Mouse (Mus musculus) neural tube, embryonic 13.5 days (tissue): ENCODE results near the gene Atp13a2. TPM values are rescaled to one million over a fixed set of nuclear protein-coding genes. Genes with fewer than 3 reads are reported as not detected.
A peak's percentile ranks its signal among the peaks of the same experiment; 100 is the strongest.

Source experiments
- ATAC-seq: fragments of 200-750 bp; cut with Nextera tagmentation; 2 replicates; pipeline ENCODE4 v1.8.0; 2017; ENCODE audit warnings: low read depth, mild to moderate bottlenecking, moderate TSS enrichment, moderate library complexity
- H3K27ac ChIP-seq: fragments of 300-500 bp; sonication (generic); replicated peaks from 2 replicates; pipeline ENCODE4 v1.5.1; 2015; ENCODE audit warnings: moderate library complexity, mild to moderate bottlenecking, inconsistent platforms
- H3K27me3 ChIP-seq: fragments of 300-500 bp; sonication (generic); 2 replicates; pipeline ENCODE4 v1.6.1; 2015; ENCODE audit warnings: mild to moderate bottlenecking, inconsistent platforms
- H3K36me3 ChIP-seq: fragments of 300-500 bp; sonication (generic); 2 replicates; pipeline ENCODE4 v1.6.1; 2015; ENCODE audit warnings: mild to moderate bottlenecking, inconsistent platforms
- H3K4me1 ChIP-seq: fragments of 300-500 bp; sonication (generic); replicated peaks from 2 replicates; pipeline ENCODE4 v1.6.1; 2015; ENCODE audit warnings: inconsistent platforms
- H3K4me2 ChIP-seq: fragments of 300-500 bp; sonication (generic); 2 replicates; pipeline ENCODE4 v1.6.1; 2015; ENCODE audit warnings: inconsistent platforms, mild to moderate bottlenecking, moderate library complexity
- H3K4me3 ChIP-seq: fragments of 300-500 bp; sonication (generic); 2 replicates; pipeline ENCODE4 v1.5.1; 2015; ENCODE audit warnings: mild to moderate bottlenecking, inconsistent platforms
- H3K9ac ChIP-seq: fragments of 300-500 bp; sonication (generic); 2 replicates; pipeline ENCODE4 v1.6.1; 2015; ENCODE audit warnings: moderate library complexity, mild to moderate bottlenecking, inconsistent platforms
- H3K9me3 ChIP-seq: fragments of 300-500 bp; sonication (generic); 2 replicates; pipeline ENCODE4 v1.6.1; 2016; ENCODE audit warnings: inconsistent platforms
- WGBS: fragments of 180-500 bp; shearing (Covaris S2); methylation state at CpG from one replicate; pipeline ENCODE4 v1.1.7; 2015; 5-methylcytosine and 5-hydroxymethylcytosine counted together
- polyA plus RNA-seq: library from polyadenylated mRNA; unstranded; fragments of >200 nt; fragmentation: Nextera tagmentation; extraction: Ambion mirVana; gene quantifications from 2 replicates; pipeline ENCODE4 v1.2.1, GENCODE M21; 2015

Atp13a2 gene
- polyA plus RNA-seq, 1 experiment from 2014 or later, result 144 TPM

- no peak overlapping the region for H3K4me3 ChIP-seq
- no peak overlapping the region for H3K9ac ChIP-seq
- no peak for ATAC-seq
- 0 out of 2 replicates have a peak overlapping the region, but pooled peaks have one; percentile 9 for H3K27ac ChIP-seq
- H3K4me1 ChIP-seq, result peaks cover 39% of the 10 kb centered on the region
- peaks cover 30% of the 10 kb centered on the region for H3K36me3 ChIP-seq
- no peak overlapping the region for H3K4me2 ChIP-seq
- no peaks in the 10 kb centered on the region for H3K9me3 ChIP-seq
- WGBS, result 83% methylated on average over 9 of the region's 9 CpGs
- H3K27me3 ChIP-seq, result no peaks in the 10 kb centered on the region
Observed at GRCm38 (mm10) chr4:140963941-140964597, 22.6 kb upstream of the Atp13a2 start.

- H3K27me3 ChIP-seq, result no peaks in the 10 kb centered on the region
- WGBS, result 10% methylated on average over 7 of the region's 7 CpGs
- H3K9me3 ChIP-seq, result no peaks in the 10 kb centered on the region
- H3K4me1 ChIP-seq, result peaks cover 39% of the 10 kb centered on the region
- peaks cover 36% of the 10 kb centered on the region for H3K36me3 ChIP-seq
- H3K27ac ChIP-seq, result peak overlapping the region; percentile 9; the same call in 1 of the 2 replicates
- 0 out of 2 replicates have a peak, but pooled peaks have one; percentile 1 for ATAC-seq
- no peak overlapping the region for H3K4me3 ChIP-seq
- no peak overlapping the region for H3K9ac ChIP-seq
- no peak overlapping the region for H3K4me2 ChIP-seq
Observed at GRCm38 (mm10) chr4:140964620-140965019, 22.1 kb upstream of the Atp13a2 start.

- Histone ChIP-seq H3K27ac (no peak overlapping the region), H3K4me3 (no peak overlapping the region), H3K4me1 (peaks cover 23% of the 10 kb centered on the region), H3K36me3 (peaks cover 65% of the 10 kb centered on the region), H3K27me3 (no peaks in the 10 kb centered on the region), H3K9me3 (no peaks in the 10 kb centered on the region), H3K4me2 (no peak overlapping the region), H3K9ac (no peak overlapping the region)
- WGBS, result 88% methylated on average over 11 of the region's 11 CpGs
- ATAC-seq, result no peak
Observed at GRCm38 (mm10) chr4:140967386-140968159, 19.1 kb upstream of the Atp13a2 start.

- no peak overlapping the region for H3K4me2 ChIP-seq
- no peaks in the 10 kb centered on the region for H3K4me1 ChIP-seq
- H3K27ac ChIP-seq, result no peak overlapping the region
- H3K9ac ChIP-seq, result no peak overlapping the region
- no peak overlapping the region for H3K4me3 ChIP-seq
- no peak for ATAC-seq
- H3K9me3 ChIP-seq, result no peaks in the 10 kb centered on the region
- WGBS, result 89% methylated on average over 13 of the region's 13 CpGs
- peaks cover 98% of the 10 kb centered on the region for H3K36me3 ChIP-seq
- H3K27me3 ChIP-seq, result no peaks in the 10 kb centered on the region
Observed at GRCm38 (mm10) chr4:140971691-140972090, 15.0 kb upstream of the Atp13a2 start.

GRCm38 (mm10) chr4:140974408-140974807 is 12.3 kb upstream of the Atp13a2 start:
- WGBS, result 95% methylated on average over 6 of the region's 6 CpGs
- Histone ChIP-seq H3K27ac (no peak overlapping the region), H3K4me1 (no peaks in the 10 kb centered on the region), H3K9me3 (no peaks in the 10 kb centered on the region), H3K4me3 (no peak overlapping the region), H3K4me2 (no peak overlapping the region), H3K36me3 (peaks cover 100% of the 10 kb centered on the region), H3K9ac (no peak overlapping the region), H3K27me3 (no peaks in the 10 kb centered on the region)
- ATAC-seq, result no peak

- ATAC-seq, result no peak
- 96% methylated on average over 7 of the region's 7 CpGs for WGBS
- no peaks in the 10 kb centered on the region for H3K4me1 ChIP-seq
- no peak overlapping the region for H3K27ac ChIP-seq
- H3K4me2 ChIP-seq, result no peak overlapping the region
- H3K4me3 ChIP-seq, result no peak overlapping the region
- no peaks in the 10 kb centered on the region for H3K27me3 ChIP-seq
- peaks cover 100% of the 10 kb centered on the region for H3K36me3 ChIP-seq
- H3K9me3 ChIP-seq, result no peaks in the 10 kb centered on the region
- no peak overlapping the region for H3K9ac ChIP-seq
Observed at GRCm38 (mm10) chr4:140975356-140975755, 11.3 kb upstream of the Atp13a2 start.

GRCm38 (mm10) chr4:140977278-140977677 is 9.4 kb upstream of the Atp13a2 start:
- no peaks in the 10 kb centered on the region for H3K4me1 ChIP-seq
- no peak overlapping the region for H3K4me3 ChIP-seq
- no peak overlapping the region for H3K27ac ChIP-seq
- WGBS, result 89% methylated on average over 10 of the region's 10 CpGs
- no peaks in the 10 kb centered on the region for H3K27me3 ChIP-seq
- peaks cover 91% of the 10 kb centered on the region for H3K36me3 ChIP-seq
- no peak overlapping the region for H3K4me2 ChIP-seq
- no peak overlapping the region for H3K9ac ChIP-seq
- ATAC-seq, result no peak
- no peaks in the 10 kb centered on the region for H3K9me3 ChIP-seq

- 93% methylated on average over 14 of the region's 14 CpGs for WGBS
- Histone ChIP-seq H3K4me2 (no peak overlapping the region), H3K27me3 (no peaks in the 10 kb centered on the region), H3K27ac (no peak overlapping the region), H3K4me3 (no peak overlapping the region), H3K9me3 (no peaks in the 10 kb centered on the region), H3K9ac (no peak overlapping the region), H3K36me3 (peaks cover 83% of the 10 kb centered on the region), H3K4me1 (peaks cover 3% of the 10 kb centered on the region; the same call in 1 of the 2 replicates)
- ATAC-seq, result no peak
Observed at GRCm38 (mm10) chr4:140977886-140978692, 8.6 kb upstream of the Atp13a2 start.

GRCm38 (mm10) chr4:140981605-140982004 is 5.1 kb upstream of the Atp13a2 start:
- WGBS, result 96% methylated on average over 2 of the region's 2 CpGs
- Histone ChIP-seq H3K27ac (no peak overlapping the region), H3K36me3 (peaks cover 47% of the 10 kb centered on the region), H3K4me2 (no peak overlapping the region), H3K9ac (no peak overlapping the region), H3K4me3 (no peak overlapping the region), H3K27me3 (no peaks in the 10 kb centered on the region), H3K4me1 (peaks cover 19% of the 10 kb centered on the region), H3K9me3 (no peaks in the 10 kb centered on the region)
- ATAC-seq, result no peak

- 65% methylated on average over 4 of the region's 4 CpGs for WGBS
- peaks cover 35% of the 10 kb centered on the region for H3K36me3 ChIP-seq
- H3K4me1 ChIP-seq, result peaks cover 25% of the 10 kb centered on the region
- no peak overlapping the region for H3K4me2 ChIP-seq
- H3K9ac ChIP-seq, result no peak overlapping the region
- ATAC-seq, result no peak
- no peaks in the 10 kb centered on the region for H3K27me3 ChIP-seq
- H3K9me3 ChIP-seq, result no peaks in the 10 kb centered on the region
- peak overlapping the region; percentile 57 for H3K27ac ChIP-seq
- no peak overlapping the region for H3K4me3 ChIP-seq
Observed at GRCm38 (mm10) chr4:140982808-140983207, 3.9 kb upstream of the Atp13a2 start.

- WGBS, result 16% methylated on average over 9 of the region's 9 CpGs
- H3K36me3 ChIP-seq, result peaks cover 29% of the 10 kb centered on the region
- no peak overlapping the region for H3K4me2 ChIP-seq
- no peaks in the 10 kb centered on the region for H3K9me3 ChIP-seq
- H3K27ac ChIP-seq, result peak overlapping the region; percentile 57
- peak overlapping the region; percentile 35; the same call in 1 of the 2 replicates for H3K9ac ChIP-seq
- peaks cover 31% of the 10 kb centered on the region for H3K4me1 ChIP-seq
- H3K27me3 ChIP-seq, result no peaks in the 10 kb centered on the region
- H3K4me3 ChIP-seq, result no peak overlapping the region
- no peak for ATAC-seq
Observed at GRCm38 (mm10) chr4:140983442-140983841, 3.2 kb upstream of the Atp13a2 start.

- no peaks in the 10 kb centered on the region for H3K9me3 ChIP-seq
- no peak overlapping the region for H3K27ac ChIP-seq
- peaks cover 18% of the 10 kb centered on the region for H3K36me3 ChIP-seq
- H3K27me3 ChIP-seq, result no peaks in the 10 kb centered on the region
- no peak overlapping the region for H3K4me3 ChIP-seq
- H3K4me2 ChIP-seq, result no peak overlapping the region
- WGBS, result 85% methylated on average over 6 of the region's 6 CpGs
- H3K4me1 ChIP-seq, result peaks cover 42% of the 10 kb centered on the region
- no peak overlapping the region for H3K9ac ChIP-seq
- no peak for ATAC-seq
Observed at GRCm38 (mm10) chr4:140984544-140984943, 2.1 kb upstream of the Atp13a2 start.
